Mouse (Mus musculus) embryonic facial prominence, embryonic 14.5 days (tissue): Measurements from ENCODE around the gene Ubxn4. TPM values are rescaled to one million over a fixed set of nuclear protein-coding genes. Genes with fewer than 3 reads are reported as not detected.
"Not testable (repeated sequence)": the region's sequence is repeated elsewhere in the genome, so short reads cannot be mapped to it uniquely, and the experiment has no call there.

ENCODE experiments used
- ATAC-seq: fragments of 200-750 bp; cut with Nextera tagmentation; 2 replicates; pipeline ENCODE4 v1.8.0; 2017; ENCODE audit warnings: low read depth, moderate number of reproducible peaks, moderate TSS enrichment
- DNase-seq: peaks from one replicate; pipeline ENCODE4 v3.0.0-alpha.2; 2015; ENCODE audit warnings: low spot score
- H3K27ac ChIP-seq: fragments of 300-500 bp; sonication (generic); replicated peaks from 2 replicates; pipeline ENCODE4 v1.5.1; 2014; ENCODE audit warnings: low read depth, mild to moderate bottlenecking, low read length, moderate library complexity
- H3K27me3 ChIP-seq: fragments of 300-500 bp; sonication (generic); replicated peaks from 2 replicates; pipeline ENCODE4 v1.6.1; 2014; ENCODE audit warnings: low read length; ENCODE audit not compliant: control insufficient read depth, insufficient read depth
- H3K36me3 ChIP-seq: fragments of 300-500 bp; sonication (generic); 2 replicates; pipeline ENCODE4 v1.6.1; 2014; ENCODE audit warnings: low read length, mixed read lengths; ENCODE audit not compliant: control insufficient read depth, insufficient read depth
- H3K4me1 ChIP-seq: fragments of 300-500 bp; sonication (generic); 2 replicates; pipeline ENCODE4 v1.6.1; 2014; ENCODE audit warnings: antibody characterized with exemption, low read length; ENCODE audit not compliant: control insufficient read depth, insufficient read depth
- H3K4me2 ChIP-seq: fragments of 300-500 bp; sonication (generic); 2 replicates; pipeline ENCODE4 v1.6.1; 2014; ENCODE audit warnings: low read depth, mild to moderate bottlenecking, low read length, moderate library complexity, mixed read lengths
- H3K4me3 ChIP-seq: fragments of 300-500 bp; sonication (generic); 2 replicates; pipeline ENCODE4 v1.5.1; 2014; ENCODE audit warnings: low read depth, mild to moderate bottlenecking, low read length
- H3K9ac ChIP-seq: fragments of 300-500 bp; sonication (generic); 2 replicates; pipeline ENCODE4 v1.6.1; 2014; ENCODE audit warnings: low read depth, mild to moderate bottlenecking, low read length, moderate library complexity, mixed read lengths
- H3K9me3 ChIP-seq: fragments of 300-500 bp; sonication (generic); 2 replicates; pipeline ENCODE4 v1.6.1; 2016; ENCODE audit warnings: low read length; ENCODE audit not compliant: control insufficient read depth
- WGBS: fragments of 180-500 bp; shearing (Covaris S2); extraction: QIAGEN DNeasy Blood & Tissue Kit; methylation state at CpG from one replicate; pipeline ENCODE4 v1.1.7; 2014; 5-methylcytosine and 5-hydroxymethylcytosine counted together
- polyA plus RNA-seq: library from polyadenylated mRNA; unstranded; fragments of >200 nt; fragmentation: Nextera tagmentation; extraction: Ambion mirVana; gene quantifications from 2 replicates; pipeline ENCODE4 v1.2.1, GENCODE M21; 2014

Gene Ubxn4
- polyA plus RNA-seq, 1 experiment from 2014 or later = 67.8 TPM

DNA sequence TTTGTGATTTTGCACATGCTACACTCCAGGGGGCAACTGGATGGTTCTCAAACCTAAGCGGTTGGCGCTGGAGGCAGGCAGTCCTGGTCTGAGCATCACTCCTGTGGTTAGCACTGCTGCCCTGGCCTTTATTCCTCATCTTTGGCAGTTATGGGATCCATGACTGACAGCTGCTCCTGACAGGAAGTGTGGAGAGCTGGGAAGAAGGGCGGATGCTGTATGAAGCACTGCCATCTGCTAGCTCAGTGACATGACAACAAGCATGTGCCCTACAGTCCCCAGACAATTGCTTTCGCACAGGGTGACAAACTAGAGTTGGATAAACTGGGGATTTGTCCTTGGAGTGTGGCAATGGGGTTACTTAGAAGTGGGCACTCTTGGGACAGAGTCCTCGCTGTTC is 46.5 kb downstream of the Ubxn4 start:
- Histone ChIP-seq H3K36me3 (no peaks in the 10 kb centered on the region), H3K27ac (no peak overlapping the region), H3K4me2 (no peak overlapping the region), H3K9me3 (no peaks in the 10 kb centered on the region), H3K9ac (no peak overlapping the region), H3K27me3 (no peaks in the 10 kb centered on the region), H3K4me1 (no peaks in the 10 kb centered on the region), H3K4me3 (no peak overlapping the region)
- 82% methylated on average over 5 of the region's 5 CpGs for WGBS
- ATAC-seq (no peak), DNase-seq (no peak)

DNA sequence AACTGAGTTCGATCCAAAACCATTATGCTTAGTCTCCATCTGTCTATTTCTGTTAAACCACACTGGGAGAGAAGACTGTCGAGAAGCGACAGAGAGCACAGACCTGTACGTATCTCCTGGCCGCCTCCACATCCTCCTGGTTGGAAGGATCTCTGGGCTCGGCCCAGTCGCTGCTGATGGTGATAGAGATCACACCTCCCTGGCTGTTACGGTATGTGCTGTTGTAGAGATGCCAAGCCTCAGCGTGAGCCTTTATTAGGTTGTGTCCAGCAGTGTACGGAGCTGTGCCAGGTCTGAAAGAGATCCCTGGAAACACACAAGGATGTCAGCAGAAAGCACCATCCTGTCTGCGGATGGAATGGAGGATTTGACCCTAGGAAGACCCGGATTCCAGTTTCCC is 49.8 kb downstream of the Ubxn4 start:
- DNase-seq (no peak), ATAC-seq (no peak)
- H3K4me2 ChIP-seq = no peak overlapping the region
- no peaks in the 10 kb centered on the region for H3K27me3 ChIP-seq
- no peaks in the 10 kb centered on the region for H3K4me1 ChIP-seq
- H3K9me3 ChIP-seq = no peaks in the 10 kb centered on the region
- H3K4me3 ChIP-seq = no peak overlapping the region
- H3K9ac ChIP-seq = no peak overlapping the region
- 90% methylated on average over 12 of the region's 12 CpGs for WGBS
- H3K27ac ChIP-seq = no peak overlapping the region
- no peaks in the 10 kb centered on the region for H3K36me3 ChIP-seq

DNA sequence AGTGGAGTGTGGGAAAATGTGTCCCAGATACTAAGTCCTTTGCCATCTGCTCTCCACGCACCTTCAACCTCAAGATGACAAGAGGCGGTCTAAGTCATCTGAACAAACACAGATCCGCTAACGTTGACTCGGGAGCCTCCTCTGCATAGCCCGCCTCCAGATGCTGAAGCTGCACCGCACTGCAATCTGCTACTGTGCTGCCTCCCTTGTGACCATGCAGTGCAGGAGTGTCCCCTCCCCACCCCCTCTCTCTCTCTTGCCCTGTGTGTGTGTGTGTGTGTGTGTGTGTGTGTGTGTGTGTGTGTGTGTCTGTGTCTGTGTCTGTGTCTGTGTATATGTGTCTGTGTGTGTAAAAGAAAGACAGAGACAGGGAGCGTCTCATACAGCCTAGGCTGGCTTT is 51.5 kb downstream of the Ubxn4 start:
- Histone ChIP-seq H3K4me3 (no peak overlapping the region), H3K4me2 (no peak overlapping the region), H3K27me3 (no peaks in the 10 kb centered on the region), H3K9me3 (no peaks in the 10 kb centered on the region), H3K9ac (no peak overlapping the region), H3K36me3 (no peaks in the 10 kb centered on the region), H3K27ac (no peak overlapping the region), H3K4me1 (no peaks in the 10 kb centered on the region)
- 60% methylated on average over 8 of the region's 8 CpGs for WGBS
- ATAC-seq (no peak), DNase-seq (no peak)

DNA sequence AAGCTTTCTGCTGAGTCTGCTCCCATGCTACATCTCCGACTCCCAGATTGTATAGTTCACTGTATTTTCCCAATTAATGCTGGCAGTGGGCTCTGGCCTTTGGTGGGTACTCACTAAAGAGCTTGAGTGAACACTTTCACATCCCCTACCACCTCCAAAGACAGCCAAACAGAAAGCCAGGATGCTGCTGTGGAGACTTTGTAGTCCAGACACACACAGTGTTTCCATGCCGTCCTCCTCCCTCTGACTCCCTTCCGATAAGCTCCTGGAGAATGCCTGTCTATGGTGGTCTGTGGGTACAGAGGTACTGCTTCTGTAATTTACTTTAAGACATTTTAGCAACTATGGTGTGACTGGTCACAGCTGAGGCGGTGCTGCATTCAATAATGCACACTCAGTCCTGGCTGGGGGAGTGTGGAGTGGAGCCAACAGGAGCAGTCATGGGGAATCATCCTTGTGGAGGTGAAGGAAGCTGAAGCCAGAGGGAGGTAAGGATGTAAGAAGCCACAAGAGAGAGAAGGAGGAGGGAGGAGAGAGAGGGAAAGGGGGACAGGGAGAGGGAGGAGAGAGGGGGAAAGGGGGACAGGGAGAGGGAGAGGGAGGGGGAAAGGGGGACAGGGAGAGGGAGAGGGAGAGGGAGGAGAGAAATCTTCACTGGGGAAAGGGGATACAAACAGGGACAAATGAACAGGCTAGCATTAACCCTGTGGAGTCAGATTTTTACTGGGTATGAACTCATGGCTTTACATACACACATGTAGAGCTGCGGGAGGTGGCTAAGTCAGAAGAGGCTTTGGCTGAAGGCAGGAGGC is 52.2 kb downstream of the Ubxn4 start:
- H3K4me3 ChIP-seq = no peak overlapping the region
- H3K36me3 ChIP-seq = no peaks in the 10 kb centered on the region
- H3K4me1 ChIP-seq = no peaks in the 10 kb centered on the region
- H3K27me3 ChIP-seq = no peaks in the 10 kb centered on the region
- H3K27ac ChIP-seq = no peak overlapping the region
- no peak overlapping the region for H3K9ac ChIP-seq
- ATAC-seq = no peak
- DNase-seq = peak; percentile 8
- WGBS = 63% methylated on average over 5 of the region's 5 CpGs
- no peaks in the 10 kb centered on the region for H3K9me3 ChIP-seq
- H3K4me2 ChIP-seq = no peak overlapping the region

DNA sequence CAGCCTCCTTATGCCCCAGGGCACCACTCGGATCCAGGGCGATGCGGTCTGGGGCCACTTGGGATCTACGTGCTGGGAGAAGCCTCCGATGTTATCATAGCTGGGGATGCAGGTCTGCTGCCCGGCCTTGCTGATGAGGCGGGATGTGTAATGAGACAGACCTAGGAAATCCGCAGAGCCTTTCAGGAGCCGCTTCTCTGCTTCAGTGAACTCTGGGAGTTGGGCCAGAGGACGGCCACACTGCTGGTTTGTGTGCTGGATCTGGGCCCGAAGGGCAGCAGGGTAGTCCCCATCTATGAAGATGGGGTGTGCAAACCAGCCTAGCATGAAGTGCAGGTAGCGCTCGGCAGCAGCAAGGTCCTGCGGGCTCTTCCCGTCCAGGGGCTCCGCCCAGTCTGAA is 60.1 kb downstream of the Ubxn4 start:
- Histone ChIP-seq H3K27me3 (no peaks in the 10 kb centered on the region), H3K4me3 (no peak overlapping the region), H3K27ac (no peak overlapping the region), H3K36me3 (no peaks in the 10 kb centered on the region), H3K9me3 (no peaks in the 10 kb centered on the region), H3K4me1 (no peaks in the 10 kb centered on the region), H3K9ac (no peak overlapping the region), H3K4me2 (no peak overlapping the region)
- 89% methylated on average over 16 of the region's 16 CpGs for WGBS
- peak; percentile 37; the same call in 1 of the 2 replicates for ATAC-seq
- DNase-seq = no peak

DNA sequence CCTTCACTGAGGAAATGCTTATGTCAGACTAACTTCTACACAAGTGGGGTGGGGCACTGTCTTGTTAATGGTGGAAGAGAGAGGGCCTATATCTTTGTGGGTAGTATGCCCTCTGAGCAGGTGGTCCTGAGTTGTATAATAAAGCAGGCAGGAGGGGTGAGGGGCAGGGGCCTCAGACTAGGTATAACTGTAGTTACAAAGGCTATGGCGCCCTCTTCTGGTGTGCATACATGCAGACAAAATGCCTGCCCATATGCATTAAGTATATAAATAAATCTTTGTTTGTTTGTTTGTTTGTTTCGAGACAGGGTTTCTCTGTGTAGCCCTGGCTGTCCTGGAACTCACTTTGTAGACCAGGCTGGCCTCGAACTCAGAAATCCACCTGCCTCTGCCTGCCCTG is 65.3 kb downstream of the Ubxn4 start:
- WGBS = 74% methylated on average over 3 of the region's 3 CpGs
- Histone ChIP-seq H3K4me2 (no peak overlapping the region), H3K9ac (no peak overlapping the region), H3K27me3 (no peaks in the 10 kb centered on the region), H3K36me3 (no peaks in the 10 kb centered on the region), H3K4me1 (no peaks in the 10 kb centered on the region), H3K27ac (no peak overlapping the region), H3K4me3 (no peak overlapping the region), H3K9me3 (no peaks in the 10 kb centered on the region)
- DNase-seq (no peak), ATAC-seq (no peak)

DNA sequence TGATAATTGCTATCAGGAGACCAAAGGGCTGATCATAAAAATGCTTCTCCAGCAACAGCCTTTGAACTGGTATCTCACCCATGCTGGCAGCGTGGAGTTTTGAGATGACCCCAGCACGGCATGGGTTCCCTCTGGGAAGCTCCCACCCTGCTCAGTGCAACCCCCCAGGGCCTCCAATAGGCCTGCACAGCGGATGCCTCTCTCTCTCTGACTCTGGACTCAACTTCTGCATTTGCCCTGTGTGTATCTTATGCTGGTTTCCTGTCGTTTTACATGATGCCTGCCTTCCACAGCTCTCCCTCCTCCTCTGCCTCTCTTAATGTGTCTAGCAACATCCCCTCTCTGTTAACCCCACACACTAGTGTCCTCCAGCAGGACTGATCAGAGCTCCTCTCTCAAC is 70.9 kb downstream of the Ubxn4 start:
- 66% methylated on average over 4 of the region's 4 CpGs for WGBS
- Histone ChIP-seq H3K9me3 (no peaks in the 10 kb centered on the region), H3K27ac (no peak overlapping the region), H3K27me3 (no peaks in the 10 kb centered on the region), H3K4me1 (no peaks in the 10 kb centered on the region), H3K9ac (no peak overlapping the region), H3K4me3 (no peak overlapping the region), H3K4me2 (no peak overlapping the region), H3K36me3 (no peaks in the 10 kb centered on the region)
- no peak for DNase-seq
- no peak for ATAC-seq

DNA sequence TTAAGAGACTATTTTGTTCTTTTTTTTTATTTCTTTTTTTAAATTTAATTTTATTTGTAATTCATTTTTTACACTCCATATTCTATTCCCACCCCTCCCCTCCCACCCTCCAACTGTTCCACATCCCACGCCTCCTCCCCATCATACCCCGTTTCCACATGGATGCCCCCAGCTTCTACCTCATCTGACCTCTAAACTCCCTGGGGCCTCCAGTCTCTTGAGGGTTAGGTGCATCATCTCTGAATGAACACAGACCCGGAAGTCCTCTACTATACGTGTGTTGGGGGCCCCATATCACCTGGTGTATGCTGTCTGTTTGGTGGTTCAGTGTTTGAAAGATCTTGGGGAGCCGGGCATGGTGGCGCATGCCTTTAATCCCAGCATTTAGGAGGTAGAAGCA is 75.5 kb downstream of the Ubxn4 start:
- not testable (repeated sequence) for H3K27me3 ChIP-seq, H3K36me3 ChIP-seq, DNase-seq, H3K4me1 ChIP-seq, H3K27ac ChIP-seq, H3K4me2 ChIP-seq, ATAC-seq, H3K9me3 ChIP-seq, H3K4me3 ChIP-seq, H3K9ac ChIP-seq
- WGBS = 82% methylated on average over 6 of the region's 6 CpGs

DNA sequence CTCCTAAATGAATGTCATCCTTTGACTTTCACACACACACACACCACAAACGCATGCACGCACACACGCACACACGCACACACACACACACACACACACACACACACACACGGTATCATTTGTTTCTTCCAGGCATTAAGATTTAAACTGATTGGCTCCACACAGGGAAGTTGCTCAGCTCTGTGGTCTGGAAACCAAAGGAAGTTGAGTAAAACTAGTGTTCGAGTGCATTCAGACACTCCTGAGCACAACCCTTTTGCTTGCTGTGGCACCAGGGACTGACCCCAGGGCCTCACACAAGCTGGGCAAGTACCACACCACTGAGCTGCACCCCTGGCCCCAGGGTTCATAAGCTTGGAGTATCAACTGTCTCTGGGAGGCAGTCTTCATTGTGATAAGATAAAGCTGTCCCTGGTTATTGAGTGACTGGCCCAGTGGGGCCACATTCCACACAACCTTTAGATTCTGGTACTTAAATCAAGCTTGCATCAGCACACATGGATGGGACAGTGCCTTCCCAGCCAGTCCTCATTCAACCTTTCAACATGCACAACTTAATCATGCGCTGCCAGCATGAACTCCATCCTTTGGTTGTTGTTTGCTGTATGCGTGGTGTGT is 79.4 kb downstream of the Ubxn4 start:
- Histone ChIP-seq H3K4me3 (no peak overlapping the region), H3K27me3 (no peaks in the 10 kb centered on the region), H3K27ac (no peak overlapping the region), H3K9ac (no peak overlapping the region), H3K4me2 (no peak overlapping the region), H3K9me3 (no peaks in the 10 kb centered on the region), H3K4me1 (no peaks in the 10 kb centered on the region), H3K36me3 (peaks cover 29% of the 10 kb centered on the region)
- ATAC-seq (no peak), DNase-seq (no peak)
- WGBS = 92% methylated on average over 8 of the region's 8 CpGs
